7 mouse cellular contexts compared by ENCODE assay signal in genomic region chr2:153458022-153458441, GRCm38 (mm10). TPM values are rescaled to one million over a fixed set of nuclear protein-coding genes. Genes with fewer than 3 reads are reported as not detected.
DNase-seq lines count a peak whose midpoint lies in the region; ATAC-seq and TF ChIP-seq lines count a peak whose summit lies in the region.

No protein-coding gene starts in this region.

- no peaks in the 10 kb centered on the region for H3K9me3 ChIP-seq in heart, postnatal 0 days (replicated peaks; ENCODE audit: control insufficient read depth, low read length)
- no peaks in the 10 kb centered on the region for H3K9me3 ChIP-seq in limb, embryonic 13.5 days

- no peak for TF ChIP-seq CTCF in heart, postnatal 0 days (IDR thresholded peaks at IDR 0.05; ENCODE audit: low read depth)

- no peak overlapping the region for H3K4me3 ChIP-seq in heart, postnatal 0 days (ENCODE audit: low read depth, low read length)
- no peak overlapping the region for H3K4me3 ChIP-seq in limb, embryonic 13.5 days

- peak; percentile 79 for ATAC-seq in heart, postnatal 0 days (ENCODE audit: insufficient read depth, low read depth)
- ATAC-seq in limb, embryonic 13.5 days (ENCODE audit: low FRiP score, low read depth) = no peak

- peak overlapping the region; percentile 89 for H3K27ac ChIP-seq in heart, postnatal 0 days (ENCODE audit: low read depth)
- peak overlapping the region; percentile 61 for H3K27ac ChIP-seq in limb, embryonic 13.5 days

- DNase-seq in MN1 (ENCODE audit: low spot score) = peak; percentile 66
- peak; percentile 60 for DNase-seq in embryo, embryonic 10.5 days (ENCODE audit: low spot score)
- peak; percentile 49 for DNase-seq in heart, postnatal 0 days (ENCODE audit: low spot score)
- DNase-seq in urinary bladder, postnatal 25 days (ENCODE audit: low spot score) = no peak
- no peak for DNase-seq in T-cell, adult 2 months (ENCODE audit: low spot score)
- DNase-seq in urinary bladder, adult 2 months (ENCODE audit: low spot score) = no peak

- H3K36me3 ChIP-seq in heart, postnatal 0 days (replicated peaks; ENCODE audit: control insufficient read depth, insufficient read depth, low read length) = no peaks in the 10 kb centered on the region
- no peaks in the 10 kb centered on the region for H3K36me3 ChIP-seq in limb, embryonic 13.5 days

- no peak overlapping the region; the same call in 1 of the 2 replicates for H3K9ac ChIP-seq in heart, postnatal 0 days (replicated peaks; ENCODE audit: low read depth, low read length)
- 0 out of 2 replicates have a peak overlapping the region, but pooled peaks have one; percentile 35 for H3K9ac ChIP-seq in limb, embryonic 13.5 days

- TF ChIP-seq EP300 in heart, postnatal 0 days (IDR thresholded peaks at IDR 0.05; ENCODE audit: low read depth) = peak; percentile 61; the same call in 1 of the 2 replicates

- no peak overlapping the region for H3K4me2 ChIP-seq in heart, postnatal 0 days (ENCODE audit: low read depth, low read length)
- no peak overlapping the region for H3K4me2 ChIP-seq in limb, embryonic 13.5 days (replicated peaks)

- 44% methylated on average over 3 of the region's 3 CpGs for WGBS in heart, postnatal 0 days
- 27% methylated on average over 3 of the region's 3 CpGs for WGBS in limb, embryonic 13.5 days

- H3K4me1 ChIP-seq in heart, postnatal 0 days (ENCODE audit: control insufficient read depth, insufficient read depth) = peaks cover 10% of the 10 kb centered on the region
- H3K4me1 ChIP-seq in limb, embryonic 13.5 days = peaks cover 14% of the 10 kb centered on the region; the same call in 1 of the 2 replicates

- no peaks in the 10 kb centered on the region for H3K27me3 ChIP-seq in heart, postnatal 0 days (ENCODE audit: control insufficient read depth, insufficient read depth, low read length)
- H3K27me3 ChIP-seq in limb, embryonic 13.5 days = no peaks in the 10 kb centered on the region

RNA-seq across cellular contexts. Expression of gene 4930404H24Rik, which starts 34.6 kb away (rescaled TPM):
- total RNA-seq in heart, postnatal 0 days (2014; rRNA removed; ENCODE audit: low replicate concordance) = not detected in 2 replicates
- polyA plus RNA-seq in heart, postnatal 0 days (2015; fragmentation: Nextera tagmentation; extraction: Ambion mirVana) = 0.45 TPM in 1 of 2 replicates, not detected in the other
- polyA plus RNA-seq in limb, embryonic 13.5 days (2015; fragmentation: Nextera tagmentation; extraction: Ambion mirVana) = not detected in 2 replicates
- polyA plus RNA-seq in urinary bladder, adult 2 months (2012; rRNA removed) = not detected in 2 replicates

Comparison
In these comparisons a context has a peak if more than half of its experiments do, and no peak if none do; other contexts are left out.
1. DNase-seq: peak in MN1 (single experiment), embryo, embryonic 10.5 days (single experiment) and heart, postnatal 0 days (single experiment); none in urinary bladder, postnatal 25 days (single experiment), T-cell, adult 2 months (single experiment) and urinary bladder, adult 2 months (single experiment).